ENCODE assay signal across 15 mouse cellular contexts in genomic region chr16:41916342-41916741, GRCm38 (mm10).
A peak's percentile ranks its signal among the peaks of the same experiment; 100 is the strongest.
DNase-seq lines count a peak whose midpoint lies in the region; ATAC-seq lines count a peak whose summit lies in the region.
"Had no signal": no experiment of that assay in that cellular context is flagged by ENCODE, and none has a peak within 500 bp of the region (broad histone marks: within the 10 kb centered on the region; RNA-seq: fewer than 3 reads in every experiment).

No protein-coding gene starts in this region.

- DNase-seq in cerebellum, adult 11-12 months = peak; percentile 43
- peak; percentile 57 for DNase-seq in cerebellum, adult 9-11 months
- DNase-seq in cerebellum, postnatal 4 days (ENCODE audit: low spot score in 2 of 2) = no peak
- DNase-seq in kidney, postnatal 14 days = peak; percentile 1
- no peak for DNase-seq in kidney, adult 8-10 months
- DNase-seq: adrenal gland, adult 8-10 months; adrenal gland, postnatal 25 days; forebrain, postnatal 0 days; gastrocnemius, adult 2 months; gastrocnemius, postnatal 14 days; heart, adult 11 months had no signal

- no peak for ATAC-seq in cerebellum, adult (ENCODE audit: insufficient number of reproducible peaks, low FRiP score, low TSS enrichment)
- ATAC-seq: activated CD4-positive, CD25-positive, alpha-beta regulatory T cell, adult 4 months; forebrain, embryonic 14.5 days; forebrain, postnatal 0 days; intestine, postnatal 0 days had no signal

Comparison
In these comparisons a context has a peak if more than half of its experiments do, and no peak if none do; other contexts are left out.
1. DNase-seq: peak in cerebellum, adult 11-12 months (single experiment), cerebellum, adult 9-11 months (single experiment) and kidney, postnatal 14 days (single experiment); none in cerebellum, postnatal 4 days (0 of 2) and kidney, adult 8-10 months (0 of 2).